Mouse (Mus musculus): Measurements from ENCODE around the gene 4930451I11Rik.

Gene 4930451I11Rik

DNA sequence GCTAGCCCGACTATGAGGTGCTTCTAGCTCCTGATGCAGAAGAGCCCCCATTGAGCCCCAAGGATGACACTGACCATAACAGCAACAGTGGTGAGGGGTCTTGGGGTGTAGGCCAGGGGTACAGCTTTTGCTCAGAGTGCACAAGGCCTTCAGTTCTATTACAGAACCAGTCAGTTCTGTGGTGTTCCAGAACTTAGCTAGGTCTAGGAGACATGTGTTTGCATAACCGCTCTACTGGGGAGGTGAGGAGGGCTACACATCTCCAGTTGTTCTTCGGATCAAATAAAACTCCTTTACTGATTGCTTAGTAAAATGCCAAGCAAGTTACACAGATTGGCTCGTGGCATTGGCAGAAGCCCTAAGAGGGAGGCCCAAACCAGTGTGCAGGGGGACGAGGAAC lies at the start of gene 4930451I11Rik:
Gene 4930451I11Rik, minus strand, starts transcription at position 101 of the 400 bp plus-strand sequence.
- no peak for DNase-seq (ENCODE audit: low spot score)

GRCm38 (mm10) chr7:126881040-126881439 lies 49.6 kb upstream of the 4930451I11Rik start:
- DNase-seq (ENCODE audit: low spot score) = no peak

DNA sequence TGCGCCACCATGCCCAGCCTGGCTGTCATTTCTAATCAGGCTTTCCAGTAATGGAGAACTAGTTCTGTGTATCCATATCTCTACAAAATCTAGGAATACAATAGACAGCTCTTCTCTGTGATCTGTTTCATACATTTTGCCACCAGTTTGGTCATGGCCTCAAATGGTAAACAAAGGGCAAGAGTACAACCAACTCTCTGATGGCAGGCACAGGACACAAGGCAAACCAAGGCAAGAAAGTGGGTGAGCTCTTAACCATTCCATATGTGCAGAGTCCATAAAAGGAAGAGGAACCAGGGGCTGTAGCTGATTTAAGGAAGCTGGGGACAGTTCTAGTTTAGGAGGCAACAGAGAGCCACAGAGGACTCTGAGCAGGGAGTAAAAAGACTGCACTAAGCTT lies 45.8 kb upstream of the 4930451I11Rik start:
- DNase-seq (ENCODE audit: low spot score) = no peak

GRCm38 (mm10) chr7:126870520-126870891 lies 39.1 kb upstream of the 4930451I11Rik start:
- no peak for DNase-seq (ENCODE audit: low spot score)

DNA sequence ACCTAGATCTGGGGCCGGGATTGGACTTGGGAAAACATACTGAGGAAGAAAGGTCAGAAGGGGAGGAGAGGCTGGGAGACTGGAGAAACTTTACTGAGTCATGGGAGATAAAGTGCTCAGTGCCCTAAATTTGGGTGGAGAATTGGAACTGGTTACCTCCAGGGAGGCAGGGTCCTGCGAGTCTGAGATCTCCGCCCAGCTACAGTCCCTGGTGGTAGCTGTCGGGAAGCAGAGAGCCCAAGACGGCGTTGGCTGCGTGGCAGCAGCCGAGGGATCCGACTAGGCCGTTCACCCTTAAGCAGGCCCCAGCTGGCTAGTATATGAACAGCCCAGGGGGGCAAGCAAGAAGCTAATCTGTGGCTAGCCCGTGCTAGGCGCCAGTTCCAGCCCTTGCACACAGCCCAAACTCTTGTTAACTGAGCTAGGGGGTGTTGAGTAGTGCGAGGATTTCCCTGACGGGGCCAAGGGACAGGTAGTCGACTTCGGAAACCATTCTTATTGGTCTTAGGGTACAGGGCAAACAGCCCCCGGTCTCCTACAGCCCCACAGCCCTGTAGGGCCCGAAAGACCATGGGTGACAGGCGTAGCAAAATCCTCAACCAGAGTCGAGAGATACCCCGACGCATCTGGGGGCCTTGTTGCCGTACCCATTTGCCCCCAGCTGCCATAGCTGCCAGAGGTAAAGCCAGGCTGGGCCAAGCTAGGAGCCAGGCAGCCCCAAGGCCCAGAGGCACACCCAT lies 38.5 kb upstream of the 4930451I11Rik start:
- no peak for DNase-seq (ENCODE audit: low spot score)

DNA sequence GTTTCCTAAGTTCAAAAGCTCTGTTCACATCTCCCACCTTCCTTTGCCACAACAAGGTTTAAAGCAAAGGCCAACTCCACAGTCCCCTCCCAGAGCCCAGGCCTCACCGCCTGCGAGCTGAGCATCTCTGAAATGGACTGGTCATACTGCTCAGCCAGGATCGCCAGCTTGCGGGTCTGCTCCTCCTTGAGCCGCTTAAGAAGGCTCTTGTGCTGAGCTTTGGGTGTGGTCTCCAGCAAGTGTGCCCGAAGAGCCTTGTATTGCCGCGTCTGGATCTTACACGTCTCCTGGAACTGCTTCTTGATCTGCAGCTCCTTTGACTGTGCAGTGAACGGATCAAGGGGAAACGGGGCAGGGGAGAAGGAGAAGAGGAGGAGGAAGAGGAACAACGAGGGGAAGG lies 36.6 kb upstream of the 4930451I11Rik start:
- DNase-seq (ENCODE audit: low spot score) = no peak

- DNase-seq (ENCODE audit: low spot score) = no peak
Observed at GRCm38 (mm10) chr7:126867534-126867933, 36.1 kb upstream of the 4930451I11Rik start.

DNA sequence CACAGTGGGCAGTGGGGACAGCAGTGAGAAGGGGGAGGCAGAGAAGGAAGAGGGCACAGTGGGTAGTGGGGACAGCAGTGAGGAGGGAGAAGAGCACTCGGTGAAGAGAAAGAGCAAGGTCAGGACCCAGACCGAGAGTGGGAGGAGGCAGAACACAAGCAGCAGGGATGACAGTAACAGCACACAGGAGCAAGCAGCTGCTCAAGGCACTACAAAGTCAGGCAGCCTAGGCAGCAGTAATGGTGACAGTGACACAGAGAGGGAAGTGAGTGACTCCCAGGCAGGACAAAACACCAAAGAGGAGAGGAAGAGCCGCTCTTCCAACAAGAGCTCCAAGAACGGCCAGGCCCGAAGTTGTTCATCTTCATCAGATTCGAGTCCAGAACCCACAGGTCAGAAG lies 32.4 kb upstream of the 4930451I11Rik start:
- no peak for DNase-seq (ENCODE audit: low spot score)

- peak; percentile 93 for DNase-seq (ENCODE audit: low spot score)
Observed at GRCm38 (mm10) chr7:126862147-126862784, 30.8 kb upstream of the 4930451I11Rik start, which contains the start of gene Ino80e. TSS of gene Ino80e (minus strand) at chr7:126862377.

- peak; percentile 86 for DNase-seq (ENCODE audit: low spot score)
Observed at GRCm38 (mm10) chr7:126861429-126862130, 30.1 kb upstream of the 4930451I11Rik start, which contains the start of gene Hirip3. TSS of gene Hirip3 (plus strand) at chr7:126861972.

- no peak for DNase-seq (ENCODE audit: low spot score)
Observed at GRCm38 (mm10) chr7:126860987-126861386, 29.5 kb upstream of the 4930451I11Rik start.

GRCm38 (mm10) chr7:126856741-126857420 lies 25.4 kb upstream of the 4930451I11Rik start:
- DNase-seq (ENCODE audit: low spot score) = no peak

- no peak for DNase-seq (ENCODE audit: low spot score)
Observed at GRCm38 (mm10) chr7:126855641-126856040, 24.2 kb upstream of the 4930451I11Rik start.

GRCm38 (mm10) chr7:126853454-126853853 lies 22.0 kb upstream of the 4930451I11Rik start:
- DNase-seq (ENCODE audit: low spot score) = no peak

GRCm38 (mm10) chr7:126851192-126851591 lies 19.8 kb upstream of the 4930451I11Rik start:
- no peak for DNase-seq (ENCODE audit: low spot score)

GRCm38 (mm10) chr7:126850161-126850560 lies 18.7 kb upstream of the 4930451I11Rik start:
- no peak for DNase-seq (ENCODE audit: low spot score)

- DNase-seq (ENCODE audit: low spot score) = no peak
Observed at GRCm38 (mm10) chr7:126848794-126849193, 17.4 kb upstream of the 4930451I11Rik start.

DNA sequence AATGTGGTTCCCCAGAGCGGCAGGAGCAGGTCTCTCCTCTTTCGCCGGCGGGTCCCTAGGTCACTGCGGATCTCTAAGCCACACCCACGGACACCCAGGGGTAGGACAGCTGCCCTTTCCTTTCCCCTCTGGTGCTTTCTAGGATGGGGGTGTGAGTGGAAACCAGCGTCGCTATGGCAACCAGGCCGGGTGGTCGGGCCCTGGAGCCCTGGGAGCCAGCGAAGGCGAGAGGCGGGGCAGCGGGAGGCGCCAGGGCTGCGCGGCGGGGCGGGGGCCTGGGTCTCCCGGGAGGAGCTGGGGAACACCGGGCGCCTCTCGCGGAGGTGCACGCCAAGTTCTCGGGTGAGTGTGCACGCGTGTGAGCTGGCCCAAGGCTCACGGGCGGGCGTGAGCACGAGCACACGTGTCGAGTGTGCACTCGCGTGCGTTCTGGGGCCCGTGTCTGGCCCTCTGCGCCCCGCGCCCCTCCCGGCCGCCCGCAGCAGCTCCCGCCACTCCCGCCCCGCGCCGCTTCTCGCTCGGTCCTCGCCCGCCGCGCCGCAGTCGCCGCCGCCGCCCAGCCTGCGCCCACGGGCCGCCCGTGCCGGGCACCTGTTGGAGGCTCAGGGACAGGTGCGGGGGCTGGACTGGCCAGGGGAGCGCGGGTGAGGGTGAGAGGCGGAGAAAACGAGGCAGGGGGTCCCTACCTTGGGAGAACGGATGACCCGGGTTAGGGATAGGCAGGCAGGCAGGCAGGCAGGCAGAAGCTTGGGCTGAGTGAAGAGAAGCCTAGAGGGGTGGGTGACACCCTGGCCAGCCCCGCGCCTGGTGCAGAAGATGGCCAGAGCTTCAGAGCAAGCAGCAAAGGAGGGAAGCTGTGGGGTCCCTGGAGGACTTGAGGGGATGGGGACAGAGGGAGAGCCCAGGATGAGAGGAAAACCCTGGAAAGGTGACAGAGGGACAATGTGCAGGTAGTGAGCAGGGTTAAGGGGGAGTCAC lies 16.3 kb upstream of the 4930451I11Rik start:
- DNase-seq (ENCODE audit: low spot score) = no peak

DNA sequence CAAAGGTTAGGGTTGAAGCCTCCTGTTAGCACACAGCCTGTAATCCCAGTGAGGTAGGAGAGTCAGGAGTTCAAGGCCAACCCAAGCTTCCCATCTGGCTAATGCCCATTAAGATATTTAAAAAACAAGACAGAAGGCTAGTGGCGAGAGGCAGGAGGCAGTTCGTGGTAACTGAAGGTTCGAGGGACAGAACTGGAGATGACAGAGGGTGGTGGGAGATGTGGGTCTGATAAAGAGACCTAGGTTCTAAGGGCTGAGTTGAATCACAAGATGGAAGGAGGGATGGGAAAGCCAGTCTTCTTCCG lies 15.6 kb upstream of the 4930451I11Rik start, which contains the start of gene Doc2a:
Gene Doc2a, plus strand, starts transcription at position 301 of the 305 bp plus-strand sequence.
- DNase-seq (ENCODE audit: low spot score) = no peak

DNA sequence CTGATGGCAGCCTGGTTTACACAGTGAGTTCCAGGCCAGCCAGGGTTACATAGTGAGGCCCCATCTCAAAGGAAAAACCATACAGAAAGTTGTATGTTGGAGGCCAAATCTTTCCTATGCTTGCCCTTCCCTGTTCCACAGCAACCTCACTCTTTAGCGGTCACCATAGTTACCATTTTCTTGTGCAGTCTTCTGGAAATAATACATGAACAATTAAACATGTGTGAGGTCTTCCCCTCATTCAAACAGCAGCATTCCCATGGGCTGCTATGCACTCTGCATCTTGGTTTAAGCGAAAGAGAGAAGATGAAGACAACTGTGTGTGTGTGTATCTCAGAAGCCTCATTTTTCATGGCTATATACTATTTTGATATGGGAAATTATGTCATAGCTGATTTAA lies 14.1 kb upstream of the 4930451I11Rik start:
- no peak for DNase-seq (ENCODE audit: low spot score)

GRCm38 (mm10) chr7:126843276-126843675 lies 11.8 kb upstream of the 4930451I11Rik start:
- DNase-seq (ENCODE audit: low spot score) = no peak
